Mouse (Mus musculus) olfactory bulb, adult 2 months (tissue): ENCODE data around the gene Ang. TPM values are rescaled to one million over a fixed set of nuclear protein-coding genes. Genes with fewer than 3 reads are reported as not detected.

Experiments used
- H3K27ac ChIP-seq: fragments of 200-500 bp; 2 replicates; pipeline ENCODE4 v1.5.1; 2012; ENCODE audit warnings: low read depth, low read length; ENCODE audit not compliant: insufficient read depth
- H3K4me1 ChIP-seq: fragments of 200-500 bp; 2 replicates; pipeline ENCODE4 v1.6.1; 2012; ENCODE audit warnings: low read length; ENCODE audit not compliant: control insufficient read depth, insufficient read depth
- H3K4me3 ChIP-seq: fragments of 200-500 bp; 2 replicates; pipeline ENCODE4 v1.5.1; 2012; ENCODE audit warnings: mild to moderate bottlenecking, low read depth, low read length, moderate library complexity; ENCODE audit not compliant: insufficient read depth
- CTCF ChIP-seq: fragments of 200-500 bp; IDR thresholded peaks from 2 replicates; pipeline ENCODE4 v1.5.1; 2012; ENCODE audit warnings: low read depth, mild to moderate bottlenecking, low read length, moderate library complexity; ENCODE audit not compliant: insufficient read depth
- POLR2A ChIP-seq: fragments of 200-500 bp; IDR thresholded peaks from 2 replicates; pipeline ENCODE4 v1.6.1; 2012; ENCODE audit warnings: mild to moderate bottlenecking, low read depth, low read length, moderate library complexity; ENCODE audit not compliant: insufficient read depth
- WGBS: fragments of 180-500 bp; shearing (Covaris S2); methylation state at CpG from one replicate; pipeline ENCODE4 v1.1.7; 2018; 5-methylcytosine and 5-hydroxymethylcytosine counted together
- polyA plus RNA-seq: library from polyadenylated mRNA; stranded (reverse); fragments of >200 nt; gene quantifications from 2 replicates; pipeline ENCODE4 v1.2.4, GENCODE M21; 2012; ENCODE audit warnings: low replicate concordance; ENCODE audit not compliant: missing spikeins, insufficient read depth, insufficient read length

Gene Ang
- polyA plus RNA-seq, 1 experiment, result not detected

DNA sequence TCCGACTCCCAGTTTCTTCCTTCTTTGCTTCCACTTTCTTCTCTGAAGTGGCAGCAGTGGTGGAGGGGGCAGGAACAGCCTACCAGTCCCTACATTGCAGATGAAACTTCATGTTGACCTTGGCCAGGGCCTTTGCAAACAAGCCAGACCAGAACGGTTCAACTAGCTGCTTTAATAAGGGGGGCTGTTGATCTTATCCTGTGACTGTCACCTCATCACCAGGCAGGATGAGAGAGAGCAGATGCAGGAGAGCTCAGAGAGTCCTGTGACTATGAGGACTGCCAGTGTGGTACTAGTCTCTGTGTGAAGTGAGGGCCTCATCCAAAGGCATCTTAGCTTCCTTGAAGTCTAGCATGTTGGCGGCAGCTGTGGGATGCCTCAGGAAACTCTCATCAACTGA, 57.1 kb downstream of the Ang start:
- no peak for TF ChIP-seq CTCF
- no peak for TF ChIP-seq POLR2A
- no peak overlapping the region for H3K4me3 ChIP-seq
- WGBS, result 91% methylated on average over 3 of the region's 3 CpGs

GRCm38 (mm10) chr14:51149164-51149563, 58.2 kb downstream of the Ang start:
- no peak overlapping the region for H3K27ac ChIP-seq
- no peaks in the 10 kb centered on the region for H3K4me1 ChIP-seq
- TF ChIP-seq CTCF (no peak), POLR2A (no peak)
- H3K4me3 ChIP-seq, result no peak overlapping the region
- 80% methylated on average over 5 of the region's 5 CpGs for whole genome bisulfite sequencing

More for the DNA sequence above, 57.1 kb downstream of the Ang start:
- Histone ChIP-seq H3K27ac (no peak overlapping the region), H3K4me1 (no peaks in the 10 kb centered on the region)

DNA sequence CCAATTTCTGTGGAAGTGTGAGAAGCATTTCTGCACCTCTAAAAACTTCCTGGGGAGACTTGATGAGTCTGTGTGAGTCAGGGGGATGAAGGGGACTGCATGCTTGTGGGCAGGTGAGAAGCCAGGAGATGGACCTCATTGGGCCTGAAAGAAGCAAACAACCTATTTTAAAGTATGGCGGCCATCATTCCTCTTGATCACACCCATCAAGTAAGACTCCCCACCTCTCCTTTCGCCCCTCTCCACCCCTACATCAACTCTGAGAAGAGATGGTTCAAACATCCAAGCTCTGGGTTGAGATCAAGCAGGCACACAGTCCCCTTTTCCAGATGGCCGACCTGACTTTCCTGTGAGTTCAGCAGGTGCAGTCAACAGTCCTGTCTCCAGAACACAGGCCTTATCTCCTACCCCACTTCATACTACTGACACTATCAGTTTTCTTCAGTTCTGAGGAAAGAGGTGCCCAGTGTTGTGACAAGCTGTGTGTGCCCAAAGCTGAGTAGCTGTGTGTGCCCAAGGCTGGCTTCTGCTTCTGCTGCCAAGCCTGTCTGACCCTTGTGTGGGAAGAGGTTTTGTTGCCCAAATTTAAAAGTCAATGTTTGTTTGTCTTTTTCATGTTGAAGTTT, 59.4 kb downstream of the Ang start:
- 84% methylated on average over 3 of the region's 3 CpGs for WGBS
- no peak overlapping the region for H3K27ac ChIP-seq
- H3K4me3 ChIP-seq, result no peak overlapping the region
- no peaks in the 10 kb centered on the region for H3K4me1 ChIP-seq
- TF ChIP-seq POLR2A, result no peak
- TF ChIP-seq CTCF, result no peak

Other genes with a start within 250 kb of the Ang start
- not detected in 2 replicates for gene Tep1, start 220.6 kb upstream of the Ang start, polyA plus RNA-seq
- gene Klhl33, start 193.6 kb upstream of the Ang start, polyA plus RNA-seq, result not detected in 2 replicates
- gene Osgep, start 166.3 kb upstream of the Ang start, polyA plus RNA-seq, result not detected in 2 replicates
- gene Apex1, start 166.2 kb upstream of the Ang start, polyA plus RNA-seq, result not detected in 2 replicates
- gene Pip4p1, start 160.3 kb upstream of the Ang start, polyA plus RNA-seq, result not detected in 2 replicates
- gene Pnp, start 160.1 kb upstream of the Ang start, polyA plus RNA-seq, result not detected in 2 replicates
- gene Gm49342, start 146.6 kb upstream of the Ang start, polyA plus RNA-seq, result not detected in 2 replicates
- not detected in 2 replicates for gene Pnp2, start 135.2 kb upstream of the Ang start, polyA plus RNA-seq
- not detected in 2 replicates for gene Rnase10, start 83.4 kb upstream of the Ang start, polyA plus RNA-seq
- not detected in 2 replicates for gene Rnase9, start 49.3 kb upstream of the Ang start, polyA plus RNA-seq
- gene Rnase11, start 41.0 kb upstream of the Ang start, polyA plus RNA-seq, result not detected in 2 replicates
- not detected in 2 replicates for gene Rnase12, start 33.5 kb upstream of the Ang start, polyA plus RNA-seq
- gene Olfr750, start 16.7 kb upstream of the Ang start, polyA plus RNA-seq, result not detected in 2 replicates
- not detected in 2 replicates for gene Rnase4, start 73 bp upstream of the Ang start, polyA plus RNA-seq
- gene Eddm3b, start 23.3 kb downstream of the Ang start, polyA plus RNA-seq, result not detected in 2 replicates
- not detected in 2 replicates for gene Rnase6, start 32.8 kb downstream of the Ang start, polyA plus RNA-seq
- not detected in 2 replicates for gene Rnase1, start 55.6 kb downstream of the Ang start, polyA plus RNA-seq
- gene Rnase2b, start 71.1 kb downstream of the Ang start, polyA plus RNA-seq, result not detected in 2 replicates
- gene Ang2, start 108.0 kb downstream of the Ang start, polyA plus RNA-seq, result not detected in 2 replicates
- not detected in 2 replicates for gene Ear14, start 112.2 kb downstream of the Ang start, polyA plus RNA-seq
- gene Rnase2a, start 165.0 kb downstream of the Ang start, polyA plus RNA-seq, result not detected in 2 replicates